Mouse (Mus musculus): Measurements from ENCODE around the gene Tubgcp3. TPM values are rescaled to one million over a fixed set of nuclear protein-coding genes. Genes with fewer than 3 reads are reported as not detected.

The Tubgcp3 gene
- polyA plus RNA-seq, 1 experiment from 2014 or later: 27.3 TPM

DNA sequence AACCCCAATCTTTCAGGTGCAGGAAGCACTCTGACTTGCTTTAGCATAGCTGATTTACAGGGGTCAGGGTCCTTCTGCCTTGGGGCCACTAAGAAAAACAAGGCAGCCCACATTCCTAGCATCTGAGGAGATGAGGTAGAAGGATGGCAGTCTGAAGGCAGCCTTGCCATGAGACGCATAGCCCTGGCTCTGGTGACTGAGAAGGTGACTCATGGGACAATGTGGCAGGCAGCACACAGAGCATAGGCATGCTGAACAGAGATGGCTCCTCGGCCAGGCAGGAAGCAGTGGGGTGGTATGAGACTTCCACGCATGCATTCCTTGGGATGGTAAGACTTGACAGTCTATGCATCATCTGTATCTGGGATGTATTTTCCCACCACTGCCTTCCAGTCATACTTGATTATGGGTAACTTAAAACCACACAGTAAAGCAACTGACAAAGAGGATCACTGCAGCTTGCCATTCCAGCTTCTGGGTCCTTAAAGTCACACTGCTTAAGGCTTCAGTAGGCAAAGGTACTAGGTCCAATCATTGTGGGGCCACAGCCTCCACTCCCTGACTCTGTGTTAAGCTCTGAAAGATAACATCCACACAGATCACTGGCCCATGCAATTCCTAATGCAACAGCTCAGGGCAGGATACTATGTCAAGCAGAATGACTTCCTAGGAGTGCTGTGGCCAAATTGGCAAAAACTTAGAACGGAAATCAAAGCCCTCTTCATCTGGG is 9.5 kb downstream of the Tubgcp3 start:
- 78% methylated on average over 4 of the region's 4 CpGs for WGBS
- ATAC-seq (ENCODE audit: insufficient number of reproducible peaks, insufficient read depth, low FRiP score, low read depth): no peak
- H3K4me1 ChIP-seq (ENCODE audit: control insufficient read depth in 2 of 2, insufficient read depth in 2 of 2, low read length in 2 of 2): no peaks in the 10 kb centered on the region
- no peaks in the 10 kb centered on the region for H3K9me3 ChIP-seq (ENCODE audit: control insufficient read depth, low read length)
- no peak overlapping the region for H3K27ac ChIP-seq (replicated peaks in 1 of 2; ENCODE audit: control insufficient read depth in 1 of 2, insufficient read depth in 1 of 2, low read depth in 2 of 2, low read length in 2 of 2)
- no peak overlapping the region for H3K4me3 ChIP-seq (ENCODE audit: control insufficient read depth in 1 of 2, insufficient read depth in 1 of 2, low read depth in 1 of 2, low read length in 2 of 2)
- H3K9ac ChIP-seq (ENCODE audit: low read length): no peak overlapping the region
- H3K36me3 ChIP-seq (ENCODE audit: control insufficient read depth, insufficient read depth, low read length): peaks cover 49% of the 10 kb centered on the region
- H3K27me3 ChIP-seq (ENCODE audit: control insufficient read depth, insufficient read depth, low read length): no peaks in the 10 kb centered on the region
- no peak overlapping the region for H3K4me2 ChIP-seq (ENCODE audit: low read length)

- 90% methylated on average over 16 of the region's 16 CpGs for WGBS
- H3K36me3 ChIP-seq (ENCODE audit: control insufficient read depth, insufficient read depth, low read length): peaks cover 92% of the 10 kb centered on the region
Observed at GRCm38 (mm10) chr8:12657411-12657810, 14.6 kb downstream of the Tubgcp3 start.

DNA sequence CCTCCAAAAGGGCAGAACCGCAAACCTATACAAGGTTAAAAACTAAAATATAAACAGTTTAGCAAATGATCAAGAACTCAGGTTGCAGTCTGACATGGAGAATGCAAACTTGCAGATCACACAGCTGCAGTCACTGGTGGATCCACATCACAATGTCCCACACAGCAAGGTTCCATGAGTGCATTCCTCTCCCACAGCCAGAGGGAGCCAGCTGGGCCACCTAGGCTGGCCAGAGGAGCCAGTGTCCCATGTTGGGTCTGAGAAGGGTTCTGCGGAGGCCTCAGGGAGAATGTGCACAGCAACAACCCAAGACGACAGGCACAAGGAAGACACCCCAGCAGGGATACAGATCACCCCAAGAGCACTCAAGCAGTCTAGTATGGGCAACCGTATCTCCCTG is 20.8 kb downstream of the Tubgcp3 start:
- no peak for ATAC-seq (ENCODE audit: insufficient number of reproducible peaks, insufficient read depth, low FRiP score, low read depth)
- Histone ChIP-seq H3K9ac (ENCODE audit: low read length) (no peak overlapping the region), H3K36me3 (ENCODE audit: control insufficient read depth, insufficient read depth, low read length) (peaks cover 95% of the 10 kb centered on the region), H3K27ac (replicated peaks in 1 of 2; ENCODE audit: control insufficient read depth in 1 of 2, insufficient read depth in 1 of 2, low read depth in 2 of 2, low read length in 2 of 2) (peak overlapping the region in 1 of 2 experiments; percentile 16; a peak in 1 of 4 replicates), H3K4me1 (ENCODE audit: control insufficient read depth in 2 of 2, insufficient read depth in 2 of 2, low read length in 2 of 2) (peaks cover 0 to 4% of the 10 kb centered on the region in 2 experiments; a peak in 3 of 4 replicates), H3K27me3 (ENCODE audit: control insufficient read depth, insufficient read depth, low read length) (no peaks in the 10 kb centered on the region), H3K4me3 (ENCODE audit: control insufficient read depth in 1 of 2, insufficient read depth in 1 of 2, low read depth in 1 of 2, low read length in 2 of 2) (no peak overlapping the region), H3K4me2 (ENCODE audit: low read length) (no peak overlapping the region), H3K9me3 (ENCODE audit: control insufficient read depth, low read length) (no peaks in the 10 kb centered on the region)
- 55% methylated on average over 4 of the region's 4 CpGs for WGBS

More at GRCm38 (mm10) chr8:12657411-12657810, 14.6 kb downstream of the Tubgcp3 start:
- Histone ChIP-seq H3K9me3 (ENCODE audit: control insufficient read depth, low read length) (no peaks in the 10 kb centered on the region), H3K9ac (ENCODE audit: low read length) (no peak overlapping the region), H3K27ac (replicated peaks in 1 of 2; ENCODE audit: control insufficient read depth in 1 of 2, insufficient read depth in 1 of 2, low read depth in 2 of 2, low read length in 2 of 2) (no peak overlapping the region), H3K27me3 (ENCODE audit: control insufficient read depth, insufficient read depth, low read length) (no peaks in the 10 kb centered on the region), H3K4me2 (ENCODE audit: low read length) (no peak overlapping the region), H3K4me1 (ENCODE audit: control insufficient read depth in 2 of 2, insufficient read depth in 2 of 2, low read length in 2 of 2) (no peaks in the 10 kb centered on the region), H3K4me3 (ENCODE audit: control insufficient read depth in 1 of 2, insufficient read depth in 1 of 2, low read depth in 1 of 2, low read length in 2 of 2) (no peak overlapping the region)
- ATAC-seq (ENCODE audit: insufficient number of reproducible peaks, insufficient read depth, low FRiP score, low read depth): no peak

GRCm38 (mm10) chr8:12650495-12650894 is 21.6 kb downstream of the Tubgcp3 start:
- no peak overlapping the region for H3K9ac ChIP-seq (ENCODE audit: low read length)
- H3K4me1 ChIP-seq (ENCODE audit: control insufficient read depth in 2 of 2, insufficient read depth in 2 of 2, low read length in 2 of 2): peaks cover 0 to 4% of the 10 kb centered on the region in 2 experiments; a peak in 3 of 4 replicates
- WGBS: 91% methylated on average over 4 of the region's 4 CpGs
- no peaks in the 10 kb centered on the region for H3K9me3 ChIP-seq (ENCODE audit: control insufficient read depth, low read length)
- ATAC-seq (ENCODE audit: insufficient number of reproducible peaks, insufficient read depth, low FRiP score, low read depth): no peak
- H3K36me3 ChIP-seq (ENCODE audit: control insufficient read depth, insufficient read depth, low read length): peaks cover 88% of the 10 kb centered on the region
- H3K4me2 ChIP-seq (ENCODE audit: low read length): no peak overlapping the region
- no peaks in the 10 kb centered on the region for H3K27me3 ChIP-seq (ENCODE audit: control insufficient read depth, insufficient read depth, low read length)
- H3K27ac ChIP-seq (replicated peaks in 1 of 2; ENCODE audit: control insufficient read depth in 1 of 2, insufficient read depth in 1 of 2, low read depth in 2 of 2, low read length in 2 of 2): no peak overlapping the region
- no peak overlapping the region for H3K4me3 ChIP-seq (ENCODE audit: control insufficient read depth in 1 of 2, insufficient read depth in 1 of 2, low read depth in 1 of 2, low read length in 2 of 2)

DNA sequence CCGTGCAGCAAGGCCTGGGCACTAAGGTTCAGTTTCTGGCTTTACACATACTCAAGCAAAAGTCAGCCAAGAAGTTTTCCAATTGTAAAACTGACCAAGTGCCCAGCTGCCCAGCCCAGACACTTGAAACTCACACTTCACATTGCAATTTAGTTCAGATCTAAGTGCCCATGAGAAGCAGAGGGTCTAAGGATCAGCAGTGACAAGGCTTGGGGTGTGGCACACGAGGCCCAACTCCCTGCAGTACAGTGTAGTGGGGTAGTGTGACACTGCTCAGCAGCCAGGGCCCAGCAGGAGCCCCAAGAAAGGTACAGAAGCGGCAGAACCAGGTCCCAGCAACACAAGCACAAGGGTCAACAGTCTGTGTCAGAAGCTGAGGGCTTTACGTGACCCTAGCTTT is 23.1 kb downstream of the Tubgcp3 start:
- 88% methylated on average over 4 of the region's 4 CpGs for WGBS
- peaks cover 79% of the 10 kb centered on the region for H3K36me3 ChIP-seq (ENCODE audit: control insufficient read depth, insufficient read depth, low read length)
- no peaks in the 10 kb centered on the region for H3K27me3 ChIP-seq (ENCODE audit: control insufficient read depth, insufficient read depth, low read length)

GRCm38 (mm10) chr8:12646536-12646935 is 25.5 kb downstream of the Tubgcp3 start:
- Histone ChIP-seq H3K4me1 (ENCODE audit: control insufficient read depth in 2 of 2, insufficient read depth in 2 of 2, low read length in 2 of 2) (peaks cover 0 to 4% of the 10 kb centered on the region in 2 experiments; a peak in 2 of 4 replicates), H3K27me3 (ENCODE audit: control insufficient read depth, insufficient read depth, low read length) (no peaks in the 10 kb centered on the region), H3K27ac (replicated peaks in 1 of 2; ENCODE audit: control insufficient read depth in 1 of 2, insufficient read depth in 1 of 2, low read depth in 2 of 2, low read length in 2 of 2) (no peak overlapping the region), H3K4me2 (ENCODE audit: low read length) (no peak overlapping the region), H3K4me3 (ENCODE audit: control insufficient read depth in 1 of 2, insufficient read depth in 1 of 2, low read depth in 1 of 2, low read length in 2 of 2) (no peak overlapping the region), H3K36me3 (ENCODE audit: control insufficient read depth, insufficient read depth, low read length) (peaks cover 70% of the 10 kb centered on the region), H3K9ac (ENCODE audit: low read length) (no peak overlapping the region), H3K9me3 (ENCODE audit: control insufficient read depth, low read length) (no peaks in the 10 kb centered on the region)
- ATAC-seq (ENCODE audit: insufficient number of reproducible peaks, insufficient read depth, low FRiP score, low read depth): no peak
- WGBS: 76% methylated on average over 4 of the region's 4 CpGs

More for the DNA sequence above, 23.1 kb downstream of the Tubgcp3 start:
- Histone ChIP-seq H3K27ac (replicated peaks in 1 of 2; ENCODE audit: control insufficient read depth in 1 of 2, insufficient read depth in 1 of 2, low read depth in 2 of 2, low read length in 2 of 2) (no peak overlapping the region), H3K9me3 (ENCODE audit: control insufficient read depth, low read length) (no peaks in the 10 kb centered on the region), H3K9ac (ENCODE audit: low read length) (no peak overlapping the region), H3K4me1 (ENCODE audit: control insufficient read depth in 2 of 2, insufficient read depth in 2 of 2, low read length in 2 of 2) (peaks cover 0 to 4% of the 10 kb centered on the region in 2 experiments; a peak in 3 of 4 replicates), H3K4me3 (ENCODE audit: control insufficient read depth in 1 of 2, insufficient read depth in 1 of 2, low read depth in 1 of 2, low read length in 2 of 2) (no peak overlapping the region), H3K4me2 (ENCODE audit: low read length) (no peak overlapping the region)
- no peak for ATAC-seq (ENCODE audit: insufficient number of reproducible peaks, insufficient read depth, low FRiP score, low read depth)

DNA sequence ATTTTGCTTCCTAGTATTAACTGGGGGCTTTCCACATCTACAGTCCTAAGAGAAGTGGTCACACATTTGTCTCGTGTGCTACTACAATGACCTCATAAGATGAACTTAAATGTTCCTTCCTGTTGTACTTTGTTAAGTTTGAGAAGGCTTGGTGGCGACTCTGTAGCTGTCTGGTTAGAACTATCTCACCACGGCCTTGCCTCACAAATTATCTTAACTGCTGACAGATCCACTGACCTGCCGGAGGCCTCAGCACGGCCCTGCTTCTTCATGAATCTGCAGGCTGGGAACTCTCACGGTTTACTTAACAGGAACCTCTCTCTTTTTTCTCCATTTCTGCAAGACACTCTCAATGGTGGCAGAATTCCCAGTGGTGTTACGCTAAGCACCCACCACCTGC is 27.2 kb downstream of the Tubgcp3 start:
- WGBS: 48% methylated on average over 7 of the region's 7 CpGs
- no peak for ATAC-seq (ENCODE audit: insufficient number of reproducible peaks, insufficient read depth, low FRiP score, low read depth)
- no peaks in the 10 kb centered on the region for H3K4me1 ChIP-seq (ENCODE audit: control insufficient read depth in 2 of 2, insufficient read depth in 2 of 2, low read length in 2 of 2)
- no peaks in the 10 kb centered on the region for H3K27me3 ChIP-seq (ENCODE audit: control insufficient read depth, insufficient read depth, low read length)
- no peak overlapping the region for H3K4me3 ChIP-seq (ENCODE audit: control insufficient read depth in 1 of 2, insufficient read depth in 1 of 2, low read depth in 1 of 2, low read length in 2 of 2)
- H3K4me2 ChIP-seq (ENCODE audit: low read length): no peak overlapping the region
- no peak overlapping the region for H3K27ac ChIP-seq (replicated peaks in 1 of 2; ENCODE audit: control insufficient read depth in 1 of 2, insufficient read depth in 1 of 2, low read depth in 2 of 2, low read length in 2 of 2)
- no peak overlapping the region for H3K9ac ChIP-seq (ENCODE audit: low read length)
- peaks cover 70% of the 10 kb centered on the region for H3K36me3 ChIP-seq (ENCODE audit: control insufficient read depth, insufficient read depth, low read length)
- no peaks in the 10 kb centered on the region for H3K9me3 ChIP-seq (ENCODE audit: control insufficient read depth, low read length)

- peaks cover 70% of the 10 kb centered on the region for H3K36me3 ChIP-seq (ENCODE audit: control insufficient read depth, insufficient read depth, low read length)
- WGBS: 74% methylated on average over 8 of the region's 8 CpGs
- no peak overlapping the region for H3K9ac ChIP-seq (ENCODE audit: low read length)
- no peak for ATAC-seq (ENCODE audit: insufficient number of reproducible peaks, insufficient read depth, low FRiP score, low read depth)
- H3K4me2 ChIP-seq (ENCODE audit: low read length): no peak overlapping the region
- no peak overlapping the region for H3K4me3 ChIP-seq (ENCODE audit: control insufficient read depth in 1 of 2, insufficient read depth in 1 of 2, low read depth in 1 of 2, low read length in 2 of 2)
- H3K4me1 ChIP-seq (ENCODE audit: control insufficient read depth in 2 of 2, insufficient read depth in 2 of 2, low read length in 2 of 2): no peaks in the 10 kb centered on the region
- no peaks in the 10 kb centered on the region for H3K27me3 ChIP-seq (ENCODE audit: control insufficient read depth, insufficient read depth, low read length)
- no peak overlapping the region for H3K27ac ChIP-seq (replicated peaks in 1 of 2; ENCODE audit: control insufficient read depth in 1 of 2, insufficient read depth in 1 of 2, low read depth in 2 of 2, low read length in 2 of 2)
- no peaks in the 10 kb centered on the region for H3K9me3 ChIP-seq (ENCODE audit: control insufficient read depth, low read length)
Observed at GRCm38 (mm10) chr8:12644341-12644740, 27.7 kb downstream of the Tubgcp3 start.

Measured in heart, embryonic 14.5 days (tissue).